In the genomic region with DNA sequence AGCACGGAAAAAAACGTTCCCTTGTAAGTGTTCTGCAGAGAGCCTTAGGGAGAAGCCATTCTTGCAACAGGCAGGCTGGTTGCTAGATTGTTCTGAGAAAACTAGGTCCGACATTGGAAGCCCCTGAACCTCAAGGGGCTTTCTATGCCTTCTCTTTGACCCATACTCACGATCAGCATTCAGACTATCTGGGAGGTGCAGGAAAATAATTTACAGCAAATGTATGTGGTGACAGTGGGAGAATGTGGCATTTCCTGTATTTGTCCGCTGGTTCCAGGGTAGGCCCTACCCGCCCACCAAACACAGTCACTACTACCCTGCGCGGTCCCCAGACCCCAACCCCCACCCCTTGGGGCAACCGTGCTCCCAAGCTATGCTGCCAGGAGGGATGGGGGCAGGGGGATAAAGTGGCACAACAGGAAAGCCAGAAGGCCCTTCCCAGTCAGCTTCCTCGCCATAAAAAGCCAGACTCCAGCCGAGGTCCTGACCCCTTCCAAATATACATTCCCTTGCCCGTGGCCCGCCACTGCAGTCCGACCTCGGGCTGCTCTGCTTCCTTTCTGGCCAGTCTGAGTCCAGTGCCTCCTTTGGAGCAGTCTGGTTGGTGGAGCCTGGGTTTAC, we compare ENCODE assay signal across 12 mouse cellular contexts. TPM values are rescaled to one million over a fixed set of nuclear protein-coding genes. Genes with fewer than 3 reads are reported as not detected.
DNase-seq lines count a peak whose midpoint lies in the region; ATAC-seq lines count a peak whose summit lies in the region.
"Had no signal": no experiment of that assay in that cellular context is flagged by ENCODE, and none has a peak within 500 bp of the region (broad histone marks: within the 10 kb centered on the region; RNA-seq: fewer than 3 reads in every experiment).

No protein-coding gene starts in this region.

- no peaks in the 10 kb centered on the region for H3K36me3 ChIP-seq in forebrain, embryonic 13.5 days (ENCODE audit: poor library complexity, severe bottlenecking)
- no peaks in the 10 kb centered on the region for H3K36me3 ChIP-seq in forebrain, embryonic 14.5 days (ENCODE audit: control insufficient read depth, insufficient read depth, low read length)
- H3K36me3 ChIP-seq in kidney, embryonic 15.5 days = no peaks in the 10 kb centered on the region
- no peaks in the 10 kb centered on the region for H3K36me3 ChIP-seq in embryonic facial prominence, embryonic 13.5 days

- no peak for ATAC-seq in forebrain, embryonic 13.5 days
- no peak for ATAC-seq in forebrain, embryonic 14.5 days
- peak; percentile 23 for ATAC-seq in kidney, embryonic 15.5 days (replicated peaks; ENCODE audit: low FRiP score)
- peak; percentile 29; the same call in 1 of the 2 replicates for ATAC-seq in embryonic facial prominence, embryonic 13.5 days (ENCODE audit: insufficient number of reproducible peaks, insufficient read depth, low FRiP score, low TSS enrichment, low read depth)

- H3K4me3 ChIP-seq in forebrain, embryonic 13.5 days = no peak overlapping the region
- H3K4me3 ChIP-seq in forebrain, embryonic 14.5 days (ENCODE audit: low read depth, low read length) = no peak overlapping the region
- 0 out of 2 replicates have a peak overlapping the region, but pooled peaks have one; percentile 2 for H3K4me3 ChIP-seq in kidney, embryonic 15.5 days (replicated peaks)
- H3K4me3 ChIP-seq in embryonic facial prominence, embryonic 13.5 days = no peak overlapping the region

- no peak for DNase-seq in forebrain, embryonic 14.5 days (ENCODE audit: low spot score)
- DNase-seq in kidney, adult 11 months = no peak
- DNase-seq in neural tube, embryonic 10.5 days (ENCODE audit: extremely low spot score, low spot score) = peak; percentile 62
- no peak for DNase-seq in right cerebral cortex, postnatal 25 days
- DNase-seq in lung, postnatal 25 days (ENCODE audit: low spot score) = no peak
- DNase-seq: cerebellum, postnatal 25 days; liver; lung, postnatal 10 days; thymus, adult 18-20 months had no signal

- peaks cover 11% of the 10 kb centered on the region for H3K4me1 ChIP-seq in forebrain, embryonic 13.5 days
- H3K4me1 ChIP-seq in forebrain, embryonic 14.5 days (ENCODE audit: control insufficient read depth, insufficient read depth, low read length) = 0 out of 2 replicates have a peak, but pooled peaks cover 3% of the 10 kb centered on the region
- peaks cover 75% of the 10 kb centered on the region for H3K4me1 ChIP-seq in kidney, embryonic 15.5 days
- H3K4me1 ChIP-seq in embryonic facial prominence, embryonic 13.5 days = peaks cover 70% of the 10 kb centered on the region

- 0 out of 2 replicates have a peak overlapping the region, but pooled peaks have one; percentile 14 for H3K27ac ChIP-seq in forebrain, embryonic 13.5 days
- no peak overlapping the region for H3K27ac ChIP-seq in forebrain, embryonic 14.5 days (ENCODE audit: low read depth, low read length)
- H3K27ac ChIP-seq in kidney, embryonic 15.5 days = peak overlapping the region; percentile 67
- no peak overlapping the region for H3K27ac ChIP-seq in embryonic facial prominence, embryonic 13.5 days

- no peak overlapping the region for H3K9ac ChIP-seq in forebrain, embryonic 13.5 days
- no peak overlapping the region for H3K9ac ChIP-seq in forebrain, embryonic 14.5 days (ENCODE audit: low read length)
- peak overlapping the region; percentile 18; the same call in 1 of the 2 replicates for H3K9ac ChIP-seq in kidney, embryonic 15.5 days
- H3K9ac ChIP-seq in embryonic facial prominence, embryonic 13.5 days = peak overlapping the region; percentile 58

- H3K9me3 ChIP-seq in forebrain, embryonic 13.5 days (replicated peaks) = no peaks in the 10 kb centered on the region
- no peaks in the 10 kb centered on the region for H3K9me3 ChIP-seq in forebrain, embryonic 14.5 days (replicated peaks; ENCODE audit: control insufficient read depth, low read length)
- H3K9me3 ChIP-seq in kidney, embryonic 15.5 days (replicated peaks) = no peaks in the 10 kb centered on the region
- no peaks in the 10 kb centered on the region for H3K9me3 ChIP-seq in embryonic facial prominence, embryonic 13.5 days

- no peak overlapping the region for H3K4me2 ChIP-seq in forebrain, embryonic 13.5 days
- no peak overlapping the region for H3K4me2 ChIP-seq in forebrain, embryonic 14.5 days (ENCODE audit: low read length)
- peak overlapping the region; percentile 69 for H3K4me2 ChIP-seq in kidney, embryonic 15.5 days
- H3K4me2 ChIP-seq in embryonic facial prominence, embryonic 13.5 days = peak overlapping the region; percentile 65

- peaks cover 97% of the 10 kb centered on the region for H3K27me3 ChIP-seq in forebrain, embryonic 13.5 days
- H3K27me3 ChIP-seq in forebrain, embryonic 14.5 days (replicated peaks; ENCODE audit: control insufficient read depth, insufficient read depth, low read length) = peaks cover 68% of the 10 kb centered on the region
- peaks cover 23% of the 10 kb centered on the region; the same call in 1 of the 2 replicates for H3K27me3 ChIP-seq in kidney, embryonic 15.5 days
- peaks cover 91% of the 10 kb centered on the region for H3K27me3 ChIP-seq in embryonic facial prominence, embryonic 13.5 days

- 31% methylated on average over 15 of the region's 15 CpGs for WGBS in forebrain, embryonic 13.5 days
- 37% methylated on average over 15 of the region's 15 CpGs for WGBS in forebrain, embryonic 14.5 days
- WGBS in kidney, embryonic 15.5 days = 16% methylated on average over 15 of the region's 15 CpGs
- WGBS in embryonic facial prominence, embryonic 13.5 days = 21% methylated on average over 15 of the region's 15 CpGs

RNA-seq across cellular contexts. Expression of a gene that starts 9.1 kb away (rescaled TPM):
- polyA plus RNA-seq in forebrain, embryonic 13.5 days (2015; fragmentation: Nextera tagmentation; extraction: Ambion mirVana) = 0.65 and 1.1 TPM in 2 replicates
- 1.4 and 1.5 TPM in 2 replicates for polyA plus RNA-seq in forebrain, embryonic 14.5 days (2014; fragmentation: Nextera tagmentation; extraction: Ambion mirVana)
- polyA plus RNA-seq in kidney, embryonic 15.5 days (2015; fragmentation: Nextera tagmentation; extraction: Ambion mirVana) = 4.1 and 5.2 TPM in 2 replicates
- 1.6 and 2.9 TPM in 2 replicates for polyA plus RNA-seq in embryonic facial prominence, embryonic 13.5 days (2015; fragmentation: Nextera tagmentation; extraction: Ambion mirVana)

Comparison
In these comparisons a context has a peak if more than half of its experiments do, and no peak if none do; other contexts are left out.
1. H3K27ac ChIP-seq: peak in forebrain, embryonic 13.5 days (single experiment) and kidney, embryonic 15.5 days (single experiment); none in forebrain, embryonic 14.5 days (single experiment) and embryonic facial prominence, embryonic 13.5 days (single experiment).
2. ATAC-seq: peak in kidney, embryonic 15.5 days (single experiment) and embryonic facial prominence, embryonic 13.5 days (single experiment); none in forebrain, embryonic 13.5 days (single experiment) and forebrain, embryonic 14.5 days (single experiment).
3. H3K4me2 ChIP-seq: peak in kidney, embryonic 15.5 days (single experiment) and embryonic facial prominence, embryonic 13.5 days (single experiment); none in forebrain, embryonic 13.5 days (single experiment) and forebrain, embryonic 14.5 days (single experiment).
4. H3K9ac ChIP-seq: peak in kidney, embryonic 15.5 days (single experiment) and embryonic facial prominence, embryonic 13.5 days (single experiment); none in forebrain, embryonic 13.5 days (single experiment) and forebrain, embryonic 14.5 days (single experiment).